Mouse (Mus musculus) adrenal gland (tissue): ENCODE results near the gene Tmsb15b2.
"Not testable (repeated sequence)": the region's sequence is repeated elsewhere in the genome, so short reads cannot be mapped to it uniquely, and the experiment has no call there.

Experiments
- intact Hi-C: fragments of 180-260 bp; cut with DNase I; formaldehyde crosslinking; loops from one replicate; pipeline ENCODE4 v1.15.1; 2025
- long read RNA-seq, 2 experiments: library from polyadenylated mRNA; unstranded; transcript quantifications; one replicate each; pipeline ENCODE4 v2.0.0; 2020; ENCODE audit warnings: borderline replicate concordance in 1 of 2; ENCODE audit not compliant: insufficient replicate concordance in 1 of 2

Tmsb15b2 gene
- long read RNA-seq, experiment 1: 0 reads
- long read RNA-seq, experiment 2: 0 reads

GRCm38 (mm10) chrX:136975397-136975796 is at the start of gene Tmsb15b2:
TSS of gene Tmsb15b2 (minus strand) at chrX:136975497.
- intact Hi-C loops: not testable (repeated sequence)

- intact Hi-C loops: loop anchor here (5.0 kb wide), 2 partner anchors 122 to 277 kb away; partner anchors contain the start of gene Morf4l2
Observed at GRCm38 (mm10) chrX:137019310-137019709, 44.0 kb upstream of the Tmsb15b2 start.

- intact Hi-C loops: loop anchor here (5.0 kb wide), 2 partner anchors 120 to 275 kb away; partner anchors contain the start of gene Morf4l2
Observed at GRCm38 (mm10) chrX:137017668-137018067, 42.4 kb upstream of the Tmsb15b2 start.

- intact Hi-C loops: loop anchor here (5.0 kb wide), 2 partner anchors 118 to 273 kb away; partner anchors contain the start of gene Morf4l2
Observed at GRCm38 (mm10) chrX:137015099-137015709, 39.9 kb upstream of the Tmsb15b2 start.

GRCm38 (mm10) chrX:136996256-136996655 is 21.0 kb upstream of the Tmsb15b2 start:
- intact Hi-C loops: no loop called here

- intact Hi-C loops: no loop called here
Observed at GRCm38 (mm10) chrX:136993641-136994040, 18.3 kb upstream of the Tmsb15b2 start.

GRCm38 (mm10) chrX:136992978-136993547 is 17.8 kb upstream of the Tmsb15b2 start, which contains the start of gene Zcchc18:
TSS of gene Zcchc18 (plus strand) at chrX:136993155.
- intact Hi-C loops: no loop called here

- intact Hi-C loops: no loop called here
Observed at GRCm38 (mm10) chrX:136992191-136992965, 17.1 kb upstream of the Tmsb15b2 start.

GRCm38 (mm10) chrX:136991274-136991673 is 16.0 kb upstream of the Tmsb15b2 start:
- intact Hi-C loops: no loop called here

GRCm38 (mm10) chrX:136986039-136986438 is 10.7 kb upstream of the Tmsb15b2 start:
- intact Hi-C loops: no loop called here

- intact Hi-C loops: no loop called here
Observed at GRCm38 (mm10) chrX:136978616-136979015, 3.3 kb upstream of the Tmsb15b2 start.

GRCm38 (mm10) chrX:136976424-136977084 is 1.3 kb upstream of the Tmsb15b2 start, which contains the start of the genes Tmsb15l and Tmsb15b1:
TSS of gene Tmsb15l (minus strand) at chrX:136976869.
TSS of gene Tmsb15b1 (minus strand) at chrX:136976874.
- intact Hi-C loops: no loop called here

GRCm38 (mm10) chrX:136959688-136960087 is 15.6 kb downstream of the Tmsb15b2 start:
- intact Hi-C loops: loop anchor here (5.0 kb wide), 1 partner anchor 53 kb away; no protein-coding TSS in a partner anchor

- intact Hi-C loops: not testable (repeated sequence)
Observed at GRCm38 (mm10) chrX:136958300-136958699, 17.0 kb downstream of the Tmsb15b2 start.

GRCm38 (mm10) chrX:136957583-136958279 is 17.6 kb downstream of the Tmsb15b2 start:
- intact Hi-C loops: not testable (repeated sequence)

- intact Hi-C loops: no loop called here
Observed at GRCm38 (mm10) chrX:136937985-136938384, 37.3 kb downstream of the Tmsb15b2 start.

- intact Hi-C loops: no loop called here
Observed at GRCm38 (mm10) chrX:136927031-136927430, 48.3 kb downstream of the Tmsb15b2 start, which contains the start of gene H2bfm. TSS of gene H2bfm (plus strand) at chrX:136927325.

GRCm38 (mm10) chrX:136925863-136926262 is 49.4 kb downstream of the Tmsb15b2 start:
- intact Hi-C loops: no loop called here
